Mouse (Mus musculus) left cerebral cortex, adult 2 months (tissue): ENCODE measurements around the gene Slc50a1. TPM values are rescaled to one million over a fixed set of nuclear protein-coding genes. Genes with fewer than 3 reads are reported as not detected.

Experiments
- DNase-seq, 2 experiments: peaks; one replicate each; pipeline ENCODE4 v3.0.0; 2021 to 2022; ENCODE audit warnings: low spot score in 2 of 2, mixed read lengths in 1 of 2; ENCODE audit errors: extremely low spot score in 1 of 2
- H3K27ac ChIP-seq: fragments of 200-600 bp; 2 replicates; pipeline ENCODE4 v1.8.1; 2022
- H3K4me3 ChIP-seq: fragments of 200-600 bp; 2 replicates; pipeline ENCODE4 v1.8.1; 2022
- CTCF ChIP-seq: fragments of 200-600 bp; IDR thresholded peaks from 2 replicates; pipeline ENCODE4 v1.8.1; 2022; ENCODE audit warnings: antibody characterized with exemption, mild to moderate bottlenecking, moderate library complexity
- intact Hi-C: fragments of 180-260 bp; cut with DNase I; formaldehyde crosslinking; loops from one replicate; pipeline ENCODE4 v1.15.1; 2025
- long read RNA-seq, 2 experiments: library from polyadenylated mRNA; stranded (forward); transcript quantifications; one replicate each; pipeline ENCODE4 v2.0.0; 2021; ENCODE audit warnings: borderline mapping rate in 2 of 2
- total RNA-seq, 2 experiments: library from RNA; stranded (reverse); gene quantifications; 2 replicates each; pipeline ENCODE4 v1.2.3; 2021

The Slc50a1 gene
- 10 to 100 TPM; 36.0 to 38.6 TPM for total RNA-seq
- long read RNA-seq, experiment 1, transcript Slc50a1-201 (6 exons, 1,022 nt): major isoform, 8 of 31 reads
- long read RNA-seq, experiment 1, transcript Slc50a1-207 (4 exons, 1,332 nt): minor isoform, 7 of 31 reads
- long read RNA-seq, experiment 1, partial matches to known transcripts: 8 of 31 reads
- long read RNA-seq, experiment 1, other reads (novel, unspliced or antisense): 6 of 31 reads
- long read RNA-seq, experiment 2, transcript Slc50a1-207 (4 exons, 1,332 nt): major isoform, 6 of 37 reads
- long read RNA-seq, experiment 2, partial matches to known transcripts: 10 of 37 reads
- long read RNA-seq, experiment 2, other reads (novel, unspliced or antisense): 15 of 37 reads

GRCm38 (mm10) chr3:89270051-89270755, at the start of gene Slc50a1:
Slc50a1 (minus strand) TSS chr3:89270570.
- Histone ChIP-seq H3K27ac (peak within 1 kb of the TSS; percentile 93), H3K4me3 (peak within 1 kb of the TSS; percentile 68)
- peak; percentile 46 for TF ChIP-seq CTCF
- DNase-seq: peak; percentile 85 to 90
- intact Hi-C loops: no loop called here

GRCm38 (mm10) chr3:89319591-89320350, 49.4 kb upstream of the Slc50a1 start:
- intact Hi-C loops: loop anchor here (5.0 kb wide), 2 partner anchors 168 to 538 kb away; no protein-coding TSS in a partner anchor
- TF ChIP-seq CTCF: no peak
- peak overlapping the region; percentile 92 for H3K27ac ChIP-seq
- peak; percentile 58 to 61 for DNase-seq
- peak overlapping the region; percentile 87 for H3K4me3 ChIP-seq

GRCm38 (mm10) chr3:89318971-89319590, 48.7 kb upstream of the Slc50a1 start:
- Histone ChIP-seq H3K4me3 (peak overlapping the region; percentile 87), H3K27ac (peak overlapping the region; percentile 25)
- intact Hi-C loops: loop anchor here (5.0 kb wide), 2 partner anchors 168 to 538 kb away; no protein-coding TSS in a partner anchor
- DNase-seq: no peak
- TF ChIP-seq CTCF: no peak

GRCm38 (mm10) chr3:89318316-89318715, 47.9 kb upstream of the Slc50a1 start:
- H3K4me3 ChIP-seq: no peak overlapping the region
- intact Hi-C loops: loop anchor here (5.0 kb wide), 2 partner anchors 169 to 539 kb away; no protein-coding TSS in a partner anchor
- H3K27ac ChIP-seq: peak overlapping the region; percentile 44
- no peak for TF ChIP-seq CTCF
- no peak for DNase-seq

GRCm38 (mm10) chr3:89317246-89317645, 46.9 kb upstream of the Slc50a1 start:
- TF ChIP-seq CTCF: no peak
- intact Hi-C loops: loop anchor here (2.0 to 5.0 kb wide), 3 partner anchors 38 to 540 kb away; no protein-coding TSS in a partner anchor
- no peak for DNase-seq
- Histone ChIP-seq H3K27ac (peak overlapping the region; percentile 44; the same call in 1 of the 2 replicates), H3K4me3 (no peak overlapping the region)

GRCm38 (mm10) chr3:89316833-89317232, 46.5 kb upstream of the Slc50a1 start:
- peak; percentile 86 to 90 for DNase-seq
- TF ChIP-seq CTCF: peak; percentile 95
- no peak overlapping the region; the same call in 1 of the 2 replicates for H3K27ac ChIP-seq
- intact Hi-C loops: loop anchor here (1.0 to 5.0 kb wide), 4 partner anchors 22 to 540 kb away; no protein-coding TSS in a partner anchor
- no peak overlapping the region for H3K4me3 ChIP-seq

- no peak; the same call in 1 of the 2 replicates for TF ChIP-seq CTCF
- Histone ChIP-seq H3K4me3 (0 out of 2 replicates have a peak overlapping the region, but pooled peaks have one; percentile 1), H3K27ac (peak overlapping the region; percentile 41)
- no peak for DNase-seq
- intact Hi-C loops: loop anchor here (1.0 to 5.0 kb wide), 4 partner anchors 23 to 541 kb away; no protein-coding TSS in a partner anchor
These were observed 45.8 kb upstream of the Slc50a1 start for GRCm38 (mm10) chr3:89315930-89316831.

GRCm38 (mm10) chr3:89315195-89315929, 45.0 kb upstream of the Slc50a1 start:
- Histone ChIP-seq H3K4me3 (peak overlapping the region; percentile 33), H3K27ac (peak overlapping the region; percentile 80)
- DNase-seq: peak; percentile 81 to 87
- intact Hi-C loops: loop anchor here (5.0 kb wide), 2 partner anchors 172 to 542 kb away; no protein-coding TSS in a partner anchor
- TF ChIP-seq CTCF: peak; percentile 95

- no peak for TF ChIP-seq CTCF
- no peak overlapping the region; the same call in 1 of the 2 replicates for H3K4me3 ChIP-seq
- intact Hi-C loops: loop anchor here (5.0 kb wide), 2 partner anchors 173 to 543 kb away; no protein-coding TSS in a partner anchor
- H3K27ac ChIP-seq: peak overlapping the region; percentile 80
- no peak for DNase-seq
These were observed 44.4 kb upstream of the Slc50a1 start for GRCm38 (mm10) chr3:89314791-89315190.
